Comparison of ENCODE assay signal across 1 mouse cellular context in genomic region chr14:121355732-121356131, GRCm38 (mm10).
TF ChIP-seq lines count a peak whose summit lies in the region.

No protein-coding gene starts in this region.

TF ChIP-seq in MEL, 35 proteins besides CTCF, POLR2A, EP300 and RAD21 (continued from another document):
- no peak for TF ChIP-seq KAT2A (conservative IDR thresholded peaks at IDR 0.05; ENCODE audit: low read depth, low read length)
- peak; percentile 98 for TF ChIP-seq GATA1 (IDR thresholded peaks at IDR 0.05; ENCODE audit: low read depth, low read length)
- no peak for TF ChIP-seq E2F4 (IDR thresholded peaks at IDR 0.05; ENCODE audit: borderline replicate concordance, low read depth, low read length)
- TF ChIP-seq NRF1 (IDR thresholded peaks at IDR 0.05; ENCODE audit: insufficient read depth, low read depth, low read length, poor library complexity, severe bottlenecking), result no peak
- peak; percentile 71 for TF ChIP-seq MYB (IDR thresholded peaks at IDR 0.05; ENCODE audit: low read depth, low read length)
- TF ChIP-seq TAL1 (IDR thresholded peaks at IDR 0.05; ENCODE audit: low read length), result peak; percentile 84
- peak; percentile 70 for TF ChIP-seq SIN3A (IDR thresholded peaks at IDR 0.05; ENCODE audit: low read length)
- TF ChIP-seq USF1 (IDR thresholded peaks at IDR 0.05; ENCODE audit: low read depth, low read length), result no peak
- TF ChIP-seq TCF12 (IDR thresholded peaks at IDR 0.05; ENCODE audit: low read depth, low read length), result peak; percentile 96
- TF ChIP-seq NELFE (IDR thresholded peaks at IDR 0.05; ENCODE audit: low read depth, low read length), result no peak
- TF ChIP-seq POLR2AphosphoS2 (IDR thresholded peaks at IDR 0.05; ENCODE audit: low read length), result no peak
- peak; percentile 23; the same call in 1 of the 2 replicates for TF ChIP-seq ZC3H11A (IDR thresholded peaks at IDR 0.05; ENCODE audit: low read depth, low read length)
- TF ChIP-seq HCFC1 (IDR thresholded peaks at IDR 0.05; ENCODE audit: low read depth, low read length), result no peak
